Mouse (Mus musculus) bone marrow, adult 2 months (tissue): ENCODE results near the gene Arl6ip5. TPM values are rescaled to one million over a fixed set of nuclear protein-coding genes. Genes with fewer than 3 reads are reported as not detected.

ENCODE experiments used
- H3K27ac ChIP-seq: fragments of 200-500 bp; 2 replicates; pipeline ENCODE4 v1.5.1; 2012; ENCODE audit warnings: low read depth, mild to moderate bottlenecking, control low read depth, inconsistent platforms, low read length; ENCODE audit not compliant: control insufficient read depth, poor library complexity, insufficient read depth
- H3K4me1 ChIP-seq: fragments of 200-500 bp; 2 replicates; pipeline ENCODE4 v1.6.1; 2011; ENCODE audit warnings: low read length; ENCODE audit not compliant: control insufficient read depth, insufficient read depth
- H3K4me3 ChIP-seq: fragments of 200-500 bp; replicated peaks from 2 replicates; pipeline ENCODE3; 2011; ENCODE audit warnings: mild to moderate bottlenecking, low read depth, low read length, control low read depth; ENCODE audit not compliant: control insufficient read depth
- CTCF ChIP-seq: fragments of 200-500 bp; IDR thresholded peaks from 2 replicates; pipeline ENCODE4 v1.5.1; 2011; ENCODE audit warnings: low read length, control low read depth; ENCODE audit not compliant: control insufficient read depth, insufficient read depth
- POLR2A ChIP-seq: fragments of 200-500 bp; IDR thresholded peaks from 2 replicates; pipeline ENCODE4 v1.6.1; 2011; ENCODE audit warnings: low read depth, mild to moderate bottlenecking, control low read depth, low read length, borderline replicate concordance; ENCODE audit not compliant: control insufficient read depth
- WGBS: fragments of 180-500 bp; shearing (Covaris S2); methylation state at CpG from one replicate; pipeline ENCODE4 v1.1.7; 2018; 5-methylcytosine and 5-hydroxymethylcytosine counted together
- polyA plus RNA-seq: library from polyadenylated mRNA; stranded (reverse); fragments of >200 nt; gene quantifications from 2 replicates; pipeline ENCODE4 v1.2.4, GENCODE M21; 2011; ENCODE audit warnings: low replicate concordance; ENCODE audit not compliant: missing spikeins, insufficient read depth, insufficient read length

The Arl6ip5 gene
- 21.0 and 39.3 TPM in 2 replicates for polyA plus RNA-seq

DNA sequence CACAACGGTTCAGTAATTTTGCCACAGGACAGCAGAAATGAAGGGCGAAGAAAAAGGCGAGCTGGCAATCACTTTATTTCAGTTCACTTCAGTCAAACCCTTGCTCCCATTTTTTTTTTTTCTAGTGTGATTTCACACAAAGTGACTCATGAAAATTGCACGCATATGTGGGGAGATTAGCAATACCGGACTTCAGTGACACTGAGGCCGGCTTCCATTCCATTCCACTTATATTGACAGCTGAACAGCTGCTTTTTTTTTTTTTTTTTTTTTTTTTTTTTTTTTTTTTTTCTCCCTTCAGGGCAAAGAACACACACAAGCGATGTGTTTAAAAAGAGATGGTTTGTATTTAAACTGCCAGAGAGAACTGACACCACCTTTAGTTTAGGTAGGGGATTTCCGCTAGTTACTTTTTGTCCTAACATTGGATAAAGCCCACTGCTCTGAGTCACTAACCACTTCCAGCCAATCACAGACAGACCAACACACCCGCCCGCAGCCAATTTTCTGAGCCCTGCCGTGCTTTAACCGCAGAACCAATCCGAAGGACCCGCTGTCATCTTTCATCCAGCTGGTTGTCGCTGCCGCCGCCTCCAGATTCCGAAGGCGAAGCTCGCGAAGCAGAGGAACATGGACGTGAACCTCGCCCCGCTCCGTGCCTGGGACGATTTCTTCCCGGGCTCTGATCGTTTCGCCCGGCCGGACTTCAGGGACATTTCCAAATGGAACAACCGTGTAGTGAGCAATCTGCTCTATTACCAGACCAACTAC lies at the start of gene Arl6ip5:
Arl6ip5 (plus strand) TSS at position 499 of the 771 bp plus-strand sequence.
- WGBS: 5% methylated on average over 32 of the region's 32 CpGs
- peak within 1 kb of the TSS; percentile 94 for H3K4me3 ChIP-seq
- peak within 1 kb of the TSS; percentile 79 for H3K27ac ChIP-seq
- TF ChIP-seq POLR2A: peak; percentile 69; the same call in 1 of the 2 replicates
- TF ChIP-seq CTCF: 0 out of 2 replicates have a peak, but pooled peaks have one; percentile 4
- H3K4me1 ChIP-seq: peaks cover 1% of the 10 kb centered on the region; the same call in 1 of the 2 replicates

DNA sequence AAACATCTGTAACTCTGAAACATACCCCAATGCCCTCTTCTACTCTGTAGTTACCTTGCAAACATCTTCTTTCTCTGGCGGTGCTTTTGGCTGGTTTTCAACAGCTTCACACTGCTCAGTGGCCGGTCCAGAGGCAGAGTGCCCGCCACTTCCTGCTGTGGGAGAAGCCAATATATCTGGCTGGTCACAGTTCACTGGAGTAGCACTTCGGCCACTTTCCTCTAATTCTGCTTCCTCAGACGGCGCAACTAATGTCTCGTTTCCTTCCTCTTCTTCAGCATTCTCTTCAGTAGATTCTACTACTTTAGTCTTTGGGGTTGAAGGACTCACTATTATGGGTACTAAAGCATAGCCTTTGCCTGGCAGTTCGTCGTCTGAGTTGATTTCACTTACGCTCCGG lies 34.8 kb upstream of the Arl6ip5 start:
- no peak overlapping the region for H3K27ac ChIP-seq
- 31% methylated on average over 11 of the region's 11 CpGs for WGBS
- H3K4me3 ChIP-seq: no peak overlapping the region
- no peak for TF ChIP-seq POLR2A
- TF ChIP-seq CTCF: no peak
- H3K4me1 ChIP-seq: peaks cover 3% of the 10 kb centered on the region; the same call in 1 of the 2 replicates

- WGBS: under 1% methylated on average over 78 of the region's 80 CpGs
- peak within 1 kb of the TSS; percentile 90 for H3K27ac ChIP-seq
- peak within 1 kb of the TSS; percentile 93 for H3K4me3 ChIP-seq
- H3K4me1 ChIP-seq: peaks cover 3% of the 10 kb centered on the region; the same call in 1 of the 2 replicates
- TF ChIP-seq POLR2A (peak; percentile 68; the same call in 1 of the 2 replicates), CTCF (no peak)
Observed at GRCm38 (mm10) chr6:97178491-97179366, 31.8 kb upstream of the Arl6ip5 start, which contains the start of gene Tmf1. Gene Tmf1, minus strand, starts transcription at chr6:97179122.

GRCm38 (mm10) chr6:97179367-97179828 lies 31.1 kb upstream of the Arl6ip5 start:
- H3K4me3 ChIP-seq: peak overlapping the region; percentile 78
- TF ChIP-seq CTCF (no peak), POLR2A (no peak)
- 23% methylated on average over 11 of the region's 11 CpGs for WGBS
- H3K27ac ChIP-seq: peak overlapping the region; percentile 90
- H3K4me1 ChIP-seq: peaks cover 3% of the 10 kb centered on the region; the same call in 1 of the 2 replicates

- no peak overlapping the region for H3K4me3 ChIP-seq
- no peaks in the 10 kb centered on the region for H3K4me1 ChIP-seq
- 71% methylated on average over 3 of the region's 3 CpGs for WGBS
- TF ChIP-seq POLR2A: no peak
- no peak for TF ChIP-seq CTCF
- no peak overlapping the region for H3K27ac ChIP-seq
Observed at GRCm38 (mm10) chr6:97200437-97200836, 10.1 kb upstream of the Arl6ip5 start.

GRCm38 (mm10) chr6:97202477-97202876 lies 8.0 kb upstream of the Arl6ip5 start:
- TF ChIP-seq POLR2A: no peak
- TF ChIP-seq CTCF: no peak
- WGBS: 85% methylated on average over 3 of the region's 3 CpGs
- H3K4me1 ChIP-seq: no peaks in the 10 kb centered on the region

DNA sequence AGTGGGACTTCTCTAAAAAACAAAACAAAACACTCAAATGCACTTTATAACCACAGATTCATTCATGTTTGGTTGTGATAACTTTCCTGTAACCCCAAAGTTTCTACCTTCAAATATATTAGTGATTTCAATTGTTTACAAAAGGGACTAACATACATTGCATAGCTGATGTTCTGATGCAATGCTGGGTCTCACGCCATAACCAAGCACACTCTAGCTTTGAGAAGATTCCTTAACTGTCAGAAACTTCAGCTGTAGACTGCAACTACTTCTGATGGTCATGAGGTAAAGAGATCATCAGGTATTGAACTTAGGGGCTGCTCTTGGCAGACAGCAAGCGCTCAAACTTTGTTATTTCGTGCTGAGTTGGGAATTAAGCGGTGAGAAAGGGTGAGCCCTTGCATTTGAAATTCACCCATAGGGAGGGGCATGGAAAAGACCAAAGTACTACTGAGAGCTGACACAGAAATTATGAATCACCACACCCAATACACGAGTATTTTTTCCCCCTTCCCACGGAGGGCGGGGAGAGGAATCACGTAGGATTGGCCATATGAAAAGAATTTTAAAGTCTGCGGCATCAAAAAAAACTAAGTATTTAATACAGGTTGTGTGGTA lies 6.1 kb upstream of the Arl6ip5 start:
- H3K4me3 ChIP-seq: no peak overlapping the region
- H3K4me1 ChIP-seq: no peaks in the 10 kb centered on the region
- TF ChIP-seq POLR2A: no peak
- TF ChIP-seq CTCF: no peak
- WGBS: 21% methylated on average over 9 of the region's 9 CpGs
- no peak overlapping the region for H3K27ac ChIP-seq

More at GRCm38 (mm10) chr6:97202477-97202876, 8.0 kb upstream of the Arl6ip5 start:
- Histone ChIP-seq H3K4me3 (no peak overlapping the region), H3K27ac (no peak overlapping the region)
